Mouse (Mus musculus) liver, embryonic 14.5 days (tissue): ENCODE data around the gene Rnf141.

ENCODE experiments used
- CTCF ChIP-seq: IDR thresholded peaks from 2 replicates; pipeline ENCODE4 v1.5.1; 2016; ENCODE audit warnings: antibody characterized with exemption, low read depth, control low read depth
- EP300 ChIP-seq: IDR thresholded peaks from 2 replicates; pipeline ENCODE4 v1.6.1; 2016; ENCODE audit warnings: antibody characterized with exemption, low read depth

DNA sequence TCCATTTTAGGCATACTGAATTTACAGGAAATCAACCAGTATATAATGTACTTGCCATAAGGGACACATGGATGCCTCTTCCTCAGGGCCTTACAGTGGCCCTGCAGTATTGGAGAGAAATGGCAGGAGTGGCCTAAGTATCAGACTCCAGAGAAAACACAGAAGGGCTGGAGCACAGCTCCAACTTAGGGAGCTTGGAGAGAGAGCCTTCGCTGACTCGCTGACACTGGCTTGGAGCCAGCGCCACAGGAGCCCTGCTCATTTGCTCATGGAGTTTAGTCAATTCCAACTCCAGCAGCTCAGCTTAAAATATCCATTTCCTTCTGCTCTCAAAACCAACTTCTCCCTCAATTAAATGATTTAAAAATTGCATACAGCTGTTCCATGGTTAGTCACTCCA, 22.6 kb downstream of the Rnf141 start:
- TF ChIP-seq CTCF (no peak), EP300 (no peak)
